Mouse (Mus musculus) layer of hippocampus, adult 18-20 months (tissue): Measurements from ENCODE around the gene Trim30b. TPM values are rescaled to one million over a fixed set of nuclear protein-coding genes. Genes with fewer than 3 reads are reported as not detected.
A peak's percentile ranks its signal among the peaks of the same experiment; 100 is the strongest.
"Not testable (repeated sequence)": the region's sequence is repeated elsewhere in the genome, so short reads cannot be mapped to it uniquely, and the experiment has no call there.

Experiments used
- DNase-seq, 2 experiments: peaks; one replicate each; pipeline ENCODE4 v3.0.0; 2022; ENCODE audit warnings: low spot score in 2 of 2
- long read RNA-seq: library from polyadenylated mRNA; stranded (forward); transcript quantifications from one replicate; pipeline ENCODE4 v2.0.0, GENCODE M21; 2021
- total RNA-seq, 2 experiments: library from RNA; stranded (reverse); gene quantifications; 2 replicates each; pipeline ENCODE4 v1.2.3; 2021

Trim30b gene
- not detected for total RNA-seq
- long read RNA-seq: 0 reads

- peak in 1 of 2 experiments; percentile 1 for DNase-seq
These were observed at the start of gene Trim30b for GRCm38 (mm10) chr7:104369736-104370414. TSS of gene Trim30b (minus strand) at chr7:104369884.

- no peak for DNase-seq
These were observed 34.8 kb upstream of the Trim30b start for GRCm38 (mm10) chr7:104404460-104404950.

DNA sequence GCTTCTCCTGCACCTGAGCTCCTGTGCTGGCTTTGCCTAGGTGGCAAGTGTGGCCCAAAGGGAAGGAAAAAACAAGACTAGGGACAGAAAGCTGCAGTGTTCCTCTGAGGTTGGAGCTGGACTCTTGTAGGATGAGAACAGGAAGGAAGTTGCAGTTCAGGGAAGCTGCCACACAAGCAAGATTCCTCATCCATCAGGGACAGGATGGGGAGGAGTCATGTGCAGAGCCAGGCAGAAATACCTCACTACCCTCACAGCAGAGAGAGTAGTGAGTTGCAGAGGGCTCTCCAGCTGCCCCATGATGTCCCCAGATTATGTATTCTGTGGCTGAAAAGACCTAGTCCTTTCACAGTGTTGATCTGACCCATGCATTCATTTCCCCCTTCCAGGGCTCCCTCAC lies 31.5 kb upstream of the Trim30b start:
- DNase-seq: no peak

- no peak for DNase-seq
These were observed 31.0 kb upstream of the Trim30b start, which contains the start of gene Trim30c for GRCm38 (mm10) chr7:104400698-104401097. TSS of gene Trim30c (minus strand) at chr7:104400837.

- no peak for DNase-seq
These were observed 28.8 kb upstream of the Trim30b start for GRCm38 (mm10) chr7:104398492-104398891.

GRCm38 (mm10) chr7:104366339-104366738 lies 3.3 kb downstream of the Trim30b start:
- no peak for DNase-seq

- DNase-seq: no peak
These were observed 16.1 kb downstream of the Trim30b start for GRCm38 (mm10) chr7:104353600-104353967.

DNA sequence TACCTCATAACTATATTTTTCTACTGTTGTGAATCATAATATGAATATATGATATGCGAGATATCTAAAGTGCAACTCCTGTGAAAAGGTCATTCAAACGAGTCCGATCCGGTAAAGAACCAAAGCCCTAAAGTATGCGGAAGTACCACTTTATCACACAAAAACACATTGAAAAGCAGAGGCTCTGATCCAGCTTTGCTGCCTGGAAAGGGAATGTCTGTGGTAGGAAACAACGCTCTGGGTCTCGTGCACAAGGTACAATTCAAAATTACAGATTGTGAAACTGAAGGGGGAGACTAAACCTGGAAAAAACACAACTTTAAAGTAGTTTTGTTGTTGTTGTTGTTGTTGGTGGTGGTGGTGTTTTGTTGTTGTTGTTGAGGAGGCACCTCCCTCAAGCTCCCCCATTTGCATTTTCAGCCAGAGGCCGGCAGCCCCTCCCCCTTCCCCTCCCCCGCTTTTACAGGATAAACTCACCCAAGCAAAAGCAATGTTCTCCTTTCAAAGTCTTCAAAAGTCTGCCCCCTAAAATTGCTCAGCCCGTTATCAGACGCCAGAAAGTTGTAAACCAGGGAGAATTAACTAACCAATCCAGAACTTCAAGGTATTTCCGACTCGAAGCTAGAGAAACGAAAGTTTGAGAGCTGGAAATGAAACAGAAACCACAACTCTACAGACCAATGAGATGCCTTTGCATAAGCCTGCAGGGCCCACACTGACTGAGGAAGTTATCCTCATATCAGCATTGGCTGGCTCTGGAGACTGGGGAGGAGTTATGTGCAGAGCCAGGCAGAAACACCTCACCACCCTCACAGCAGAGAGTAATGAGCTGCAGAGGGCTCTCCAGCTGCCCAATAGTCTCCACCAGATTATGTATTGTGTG lies 16.7 kb downstream of the Trim30b start, which contains the start of gene Trim12c:
Trim12c (minus strand) TSS at position 646 of the 883 bp plus-strand sequence.
- DNase-seq: peak in 1 of 2 experiments; percentile 1

DNA sequence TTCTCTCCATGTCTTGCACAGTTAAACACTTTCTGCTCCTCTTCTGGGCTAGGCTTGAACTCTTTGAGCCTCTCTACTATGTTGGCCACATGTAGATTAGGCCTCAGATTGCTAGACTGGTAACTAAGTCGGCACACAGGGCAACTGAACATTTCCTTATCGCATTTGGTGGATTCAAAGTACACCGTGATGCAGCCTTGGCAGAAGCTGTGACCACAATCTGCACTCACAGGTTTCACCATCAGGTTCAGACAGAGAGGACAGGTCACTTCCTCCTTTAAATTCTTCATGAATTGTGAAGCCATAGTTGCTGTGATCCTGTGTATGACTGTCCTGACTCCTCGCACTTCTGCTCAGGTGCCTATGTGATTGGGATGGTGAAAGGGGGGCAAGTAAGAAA lies 21.6 kb downstream of the Trim30b start:
- not testable (repeated sequence) for DNase-seq

GRCm38 (mm10) chr7:104340744-104341143 lies 28.9 kb downstream of the Trim30b start:
- not testable (repeated sequence) for DNase-seq

DNA sequence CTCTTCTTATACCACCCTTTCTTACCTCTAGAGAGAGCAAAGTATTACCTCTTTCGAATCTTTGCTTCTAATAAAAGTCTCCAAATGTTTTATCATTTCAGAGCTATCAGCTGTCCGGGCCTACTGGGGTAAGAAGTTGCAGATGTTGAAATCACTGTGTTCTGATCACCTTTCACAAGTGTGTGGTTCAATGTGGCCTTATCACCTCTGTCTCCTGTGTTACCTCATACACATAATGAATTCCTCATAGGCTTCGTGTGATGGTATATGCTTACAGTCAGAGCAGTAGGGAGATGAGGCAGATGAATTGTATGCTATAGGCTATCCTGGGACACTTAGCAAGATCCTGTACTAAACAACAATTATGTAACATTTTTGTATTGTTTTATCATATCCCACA lies 34.1 kb downstream of the Trim30b start:
- DNase-seq: not testable (repeated sequence)

- DNase-seq: not testable (repeated sequence)
These were observed 40.5 kb downstream of the Trim30b start, which contains the start of gene Trim34b for GRCm38 (mm10) chr7:104329171-104329570. TSS of gene Trim34b (plus strand) at chr7:104329471.

- no peak for DNase-seq
These were observed 47.7 kb downstream of the Trim30b start for GRCm38 (mm10) chr7:104322028-104322427.

- DNase-seq: not testable (repeated sequence)
These were observed 54.2 kb downstream of the Trim30b start, which contains the start of gene Trim12a for GRCm38 (mm10) chr7:104315369-104316080. TSS of gene Trim12a (minus strand) at chr7:104315466.

DNA sequence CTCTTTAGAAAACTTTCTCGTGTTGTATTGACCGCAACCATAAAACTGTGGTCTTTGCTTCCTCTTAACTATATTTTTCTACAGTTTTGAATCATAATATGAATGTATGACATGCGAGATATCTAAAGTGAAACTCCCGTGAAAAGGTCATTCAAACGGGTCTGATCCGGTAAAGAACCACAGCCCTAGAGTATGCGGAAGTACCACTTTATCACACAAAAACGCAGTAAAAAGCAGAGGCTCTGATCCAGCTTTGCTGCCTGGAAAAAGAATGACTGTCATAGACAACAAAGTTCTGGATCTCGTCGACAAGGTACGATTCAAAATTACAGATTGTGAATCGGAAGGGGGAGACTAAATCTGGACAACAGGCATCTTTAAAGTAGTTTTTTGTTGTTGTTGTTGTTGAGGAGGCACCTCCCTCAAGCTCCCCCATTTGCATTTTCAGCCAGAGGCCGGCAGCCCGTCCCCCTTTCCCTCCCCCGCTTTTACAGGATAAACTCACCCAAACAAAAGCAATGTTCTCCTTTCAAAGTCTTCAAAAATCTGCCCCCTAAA lies 54.8 kb downstream of the Trim30b start:
- no peak for DNase-seq

Other genes starting within 250 kb of the Trim30b start
- not detected for gene Ubqln5, start 240.1 kb downstream of the Trim30b start, total RNA-seq
- not detected for gene Olfr643, start 232.5 kb downstream of the Trim30b start, total RNA-seq
- not detected for gene Ubqln3, start 226.6 kb downstream of the Trim30b start, total RNA-seq
- gene Ubqlnl, start 219.3 kb downstream of the Trim30b start, total RNA-seq: not detected
- gene Olfm5, start 205.1 kb downstream of the Trim30b start, total RNA-seq: not detected
- gene Olfr648, start 186.5 kb downstream of the Trim30b start, total RNA-seq: under 1 TPM; 0.10 to 0.25 TPM
- not detected for gene Olfr649, start 173.9 kb downstream of the Trim30b start, total RNA-seq
- gene Trim6, start 151.1 kb downstream of the Trim30b start, total RNA-seq: under 1 TPM in 1 of 2 experiments, not detected in 1; 0.22 TPM
- 1 to 10 TPM; 1.6 to 1.7 TPM for gene Trim34a, start 125.4 kb downstream of the Trim30b start, total RNA-seq
- under 1 TPM; 0.42 to 0.63 TPM for gene Trim5, start 81.8 kb downstream of the Trim30b start, total RNA-seq
- 1 to 10 TPM; 2.8 to 3.2 TPM for gene Trim12a, start 54.4 kb downstream of the Trim30b start, total RNA-seq
- under 1 TPM in 1 of 2 experiments, not detected in 1; 0.27 TPM for gene Trim34b, start 40.4 kb downstream of the Trim30b start, total RNA-seq
- 1 to 10 TPM; 1.4 to 1.6 TPM for gene Trim12c, start 16.5 kb downstream of the Trim30b start, total RNA-seq
- not detected for gene Trim30c, start 31.0 kb upstream of the Trim30b start, total RNA-seq
- gene Trim30a, start 95.3 kb upstream of the Trim30b start, total RNA-seq: under 1 TPM; 0.84 to 0.92 TPM
- gene Trim30d, start 138.0 kb upstream of the Trim30b start, total RNA-seq: under 1 TPM; 0.81 to 0.97 TPM
- gene Olfr651, start 180.2 kb upstream of the Trim30b start, total RNA-seq: not detected
- not detected for gene Olfr652, start 191.0 kb upstream of the Trim30b start, total RNA-seq
- not detected for gene Olfr653, start 207.4 kb upstream of the Trim30b start, total RNA-seq
- not detected for gene Olfr654, start 217.1 kb upstream of the Trim30b start, total RNA-seq
- not detected for gene Olfr655, start 231.9 kb upstream of the Trim30b start, total RNA-seq
- not detected for gene Olfr656, start 244.1 kb upstream of the Trim30b start, total RNA-seq